Mouse (Mus musculus) forebrain, embryonic 11.5 days (tissue): ENCODE results near the gene Afap1. TPM values are rescaled to one million over a fixed set of nuclear protein-coding genes. Genes with fewer than 3 reads are reported as not detected.

ENCODE experiments used
- ATAC-seq: fragments of 200-750 bp; cut with Nextera tagmentation; replicated peaks from 2 replicates; pipeline ENCODE4 v1.8.0; 2017; ENCODE audit warnings: moderate TSS enrichment; ENCODE audit not compliant: low FRiP score
- DNase-seq: peaks from one replicate; pipeline ENCODE4 v3.0.0-alpha.2; 2017; ENCODE audit warnings: low spot score
- H3K27ac ChIP-seq: fragments of 300-500 bp; sonication (generic); 2 replicates; pipeline ENCODE4 v1.5.1; 2014; ENCODE audit warnings: low read depth, low read length
- H3K27me3 ChIP-seq: fragments of 300-500 bp; sonication (generic); 2 replicates; pipeline ENCODE4 v1.6.1; 2014; ENCODE audit warnings: mild to moderate bottlenecking, low read length, mixed read lengths; ENCODE audit not compliant: control insufficient read depth, insufficient read depth
- H3K36me3 ChIP-seq: fragments of 300-500 bp; sonication (generic); 2 replicates; pipeline ENCODE4 v1.6.1; 2014; ENCODE audit warnings: mild to moderate bottlenecking, low read length, moderate library complexity, mixed read lengths; ENCODE audit not compliant: control insufficient read depth, insufficient read depth
- H3K4me1 ChIP-seq: fragments of 300-500 bp; sonication (generic); replicated peaks from 2 replicates; pipeline ENCODE4 v1.6.1; 2014; ENCODE audit warnings: low read length, mixed read lengths; ENCODE audit not compliant: control insufficient read depth, insufficient read depth
- H3K4me2 ChIP-seq: fragments of 300-500 bp; sonication (generic); 2 replicates; pipeline ENCODE4 v1.6.1; 2014; ENCODE audit warnings: low read depth, mild to moderate bottlenecking, low read length, moderate library complexity, mixed read lengths; ENCODE audit not compliant: severe bottlenecking
- H3K4me3 ChIP-seq: fragments of 300-500 bp; sonication (generic); 2 replicates; pipeline ENCODE4 v1.5.1; 2014; ENCODE audit warnings: low read depth, low read length
- H3K9ac ChIP-seq: fragments of 300-500 bp; sonication (generic); 2 replicates; pipeline ENCODE4 v1.6.1; 2014; ENCODE audit warnings: low read length
- H3K9me3 ChIP-seq: fragments of 300-500 bp; sonication (generic); 2 replicates; pipeline ENCODE4 v1.6.1; 2016; ENCODE audit warnings: low read length, mixed read lengths; ENCODE audit not compliant: control insufficient read depth
- WGBS: fragments of 180-500 bp; shearing (Covaris S2); extraction: QIAGEN DNeasy Blood & Tissue Kit; methylation state at CpG from one replicate; pipeline ENCODE4 v1.1.7; 2014; 5-methylcytosine and 5-hydroxymethylcytosine counted together
- polyA plus RNA-seq: library from polyadenylated mRNA; unstranded; fragments of >200 nt; fragmentation: Nextera tagmentation; extraction: Ambion mirVana; gene quantifications from 2 replicates; pipeline ENCODE4 v1.2.1, GENCODE M21; 2014

The Afap1 gene
- polyA plus RNA-seq, 1 experiment from 2014 or later, result 32.5 TPM

- Histone ChIP-seq H3K27ac (peak overlapping the region; percentile 62; the same call in 1 of the 2 replicates), H3K9me3 (no peaks in the 10 kb centered on the region), H3K4me3 (no peak overlapping the region), H3K27me3 (no peaks in the 10 kb centered on the region), H3K36me3 (no peaks in the 10 kb centered on the region), H3K4me2 (no peak overlapping the region), H3K9ac (peak overlapping the region; percentile 12; the same call in 1 of the 2 replicates), H3K4me1 (peaks cover 12% of the 10 kb centered on the region)
- 68% methylated on average over 12 of the region's 12 CpGs for WGBS
- DNase-seq, result peak; percentile 66
- ATAC-seq, result no peak; the same call in 1 of the 2 replicates
Observed at GRCm38 (mm10) chr5:35925171-35925634, 32.1 kb downstream of the Afap1 start.

- Histone ChIP-seq H3K36me3 (no peaks in the 10 kb centered on the region), H3K9ac (no peak overlapping the region), H3K9me3 (no peaks in the 10 kb centered on the region), H3K4me3 (no peak overlapping the region), H3K27me3 (no peaks in the 10 kb centered on the region), H3K4me2 (no peak overlapping the region), H3K27ac (no peak overlapping the region), H3K4me1 (peaks cover 9% of the 10 kb centered on the region)
- ATAC-seq (no peak), DNase-seq (no peak)
- 86% methylated on average over 8 of the region's 8 CpGs for WGBS
Observed at GRCm38 (mm10) chr5:35926511-35926910, 33.4 kb downstream of the Afap1 start.

GRCm38 (mm10) chr5:35931296-35931695 lies 38.2 kb downstream of the Afap1 start:
- Histone ChIP-seq H3K4me2 (no peak overlapping the region), H3K36me3 (no peaks in the 10 kb centered on the region), H3K9ac (no peak overlapping the region), H3K4me1 (no peaks in the 10 kb centered on the region), H3K4me3 (no peak overlapping the region), H3K27me3 (no peaks in the 10 kb centered on the region), H3K27ac (no peak overlapping the region), H3K9me3 (no peaks in the 10 kb centered on the region)
- 67% methylated on average over 5 of the region's 5 CpGs for WGBS
- ATAC-seq (no peak), DNase-seq (no peak)

GRCm38 (mm10) chr5:35933059-35933458 lies 39.9 kb downstream of the Afap1 start:
- WGBS, result 79% methylated on average over 10 of the region's 10 CpGs
- no peak overlapping the region for H3K4me3 ChIP-seq
- H3K4me1 ChIP-seq, result no peaks in the 10 kb centered on the region
- H3K27me3 ChIP-seq, result no peaks in the 10 kb centered on the region
- H3K36me3 ChIP-seq, result no peaks in the 10 kb centered on the region
- H3K9me3 ChIP-seq, result no peaks in the 10 kb centered on the region
- DNase-seq (no peak), ATAC-seq (no peak)
- no peak overlapping the region for H3K4me2 ChIP-seq
- H3K27ac ChIP-seq, result no peak overlapping the region
- H3K9ac ChIP-seq, result no peak overlapping the region

- H3K27me3 ChIP-seq, result no peaks in the 10 kb centered on the region
- H3K27ac ChIP-seq, result no peak overlapping the region
- H3K9ac ChIP-seq, result no peak overlapping the region
- no peak overlapping the region for H3K4me2 ChIP-seq
- H3K4me1 ChIP-seq, result no peaks in the 10 kb centered on the region
- H3K36me3 ChIP-seq, result no peaks in the 10 kb centered on the region
- ATAC-seq, result no peak
- H3K9me3 ChIP-seq, result no peaks in the 10 kb centered on the region
- no peak for DNase-seq
- H3K4me3 ChIP-seq, result no peak overlapping the region
- 89% methylated on average over 7 of the region's 7 CpGs for WGBS
Observed at GRCm38 (mm10) chr5:35935939-35936338, 42.8 kb downstream of the Afap1 start.

- Histone ChIP-seq H3K27me3 (no peaks in the 10 kb centered on the region), H3K27ac (no peak overlapping the region), H3K9ac (no peak overlapping the region), H3K4me2 (no peak overlapping the region), H3K4me3 (no peak overlapping the region), H3K9me3 (no peaks in the 10 kb centered on the region), H3K36me3 (no peaks in the 10 kb centered on the region), H3K4me1 (no peaks in the 10 kb centered on the region)
- DNase-seq (no peak), ATAC-seq (no peak)
- WGBS, result 77% methylated on average over 10 of the region's 10 CpGs
Observed at GRCm38 (mm10) chr5:35938249-35939223, 45.4 kb downstream of the Afap1 start.

GRCm38 (mm10) chr5:35939958-35940357 lies 46.8 kb downstream of the Afap1 start:
- ATAC-seq, result no peak
- Histone ChIP-seq H3K27me3 (no peaks in the 10 kb centered on the region), H3K4me2 (no peak overlapping the region), H3K9me3 (no peaks in the 10 kb centered on the region), H3K4me1 (no peaks in the 10 kb centered on the region), H3K36me3 (no peaks in the 10 kb centered on the region), H3K27ac (no peak overlapping the region), H3K4me3 (no peak overlapping the region), H3K9ac (no peak overlapping the region)
- WGBS, result 87% methylated on average over 6 of the region's 6 CpGs
- no peak for DNase-seq

- H3K27me3 ChIP-seq, result no peaks in the 10 kb centered on the region
- no peaks in the 10 kb centered on the region for H3K9me3 ChIP-seq
- no peak for DNase-seq
- H3K9ac ChIP-seq, result no peak overlapping the region
- no peak overlapping the region for H3K4me2 ChIP-seq
- H3K4me1 ChIP-seq, result no peaks in the 10 kb centered on the region
- H3K36me3 ChIP-seq, result no peaks in the 10 kb centered on the region
- WGBS, result 83% methylated on average over 5 of the region's 5 CpGs
- no peak overlapping the region for H3K4me3 ChIP-seq
- no peak for ATAC-seq
- H3K27ac ChIP-seq, result no peak overlapping the region
Observed at GRCm38 (mm10) chr5:35943541-35943940, 50.4 kb downstream of the Afap1 start.
